Mouse (Mus musculus): ENCODE results near the gene Ush2a. TPM values are rescaled to one million over a fixed set of nuclear protein-coding genes. Genes with fewer than 3 reads are reported as not detected.

The Ush2a gene
- total and polyA plus RNA-seq, 2 experiments = under 0.01 TPM

DNA sequence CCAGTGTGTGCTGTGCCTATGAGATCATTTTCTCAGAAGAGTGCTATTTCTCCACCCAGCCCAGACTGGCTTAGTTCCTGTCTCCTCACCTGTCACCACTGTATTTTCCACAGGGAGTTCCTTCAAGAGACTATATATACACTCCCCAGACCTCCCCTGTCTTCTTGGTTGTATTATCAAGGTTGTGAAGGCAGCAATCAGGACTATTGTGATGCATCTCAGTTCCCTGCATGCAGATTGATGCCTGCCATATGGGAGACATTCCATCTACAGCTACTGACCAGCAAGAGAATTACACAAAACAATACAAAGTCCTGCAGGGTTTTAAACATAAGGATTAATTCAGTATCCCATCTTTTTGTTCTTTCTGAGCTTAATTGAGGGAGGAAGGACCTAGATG is 377.8 kb downstream of the Ush2a start:
- H3K79me2 ChIP-seq (ENCODE audit: control insufficient read depth, insufficient read depth, low read length) = no peaks in the 10 kb centered on the region
- DNase-seq (ENCODE audit: extremely low read depth, low read depth, low spot score) = no peak
- no peaks in the 10 kb centered on the region for H3K4me1 ChIP-seq (ENCODE audit: control insufficient read depth, insufficient read depth, low read length)
- no peak overlapping the region for H3K4me3 ChIP-seq (ENCODE audit: insufficient read depth, low read depth, low read length)
- no peak overlapping the region for H3K27ac ChIP-seq (replicated peaks; ENCODE audit: insufficient read depth, low read depth, low read length)
- no peaks in the 10 kb centered on the region for H3K27me3 ChIP-seq (ENCODE audit: control insufficient read depth, insufficient read depth, low read length)
- no peaks in the 10 kb centered on the region for H3K36me3 ChIP-seq (ENCODE audit: control insufficient read depth, insufficient read depth, low read length)
- H3K9ac ChIP-seq (ENCODE audit: low read depth, low read length) = no peak overlapping the region
- no peak for TF ChIP-seq CTCF (IDR thresholded peaks at IDR 0.05; ENCODE audit: low read depth, low read length)
- no peak for TF ChIP-seq POLR2A (IDR thresholded peaks at IDR 0.05; ENCODE audit: extremely low read depth, insufficient read depth, low read length)

DNA sequence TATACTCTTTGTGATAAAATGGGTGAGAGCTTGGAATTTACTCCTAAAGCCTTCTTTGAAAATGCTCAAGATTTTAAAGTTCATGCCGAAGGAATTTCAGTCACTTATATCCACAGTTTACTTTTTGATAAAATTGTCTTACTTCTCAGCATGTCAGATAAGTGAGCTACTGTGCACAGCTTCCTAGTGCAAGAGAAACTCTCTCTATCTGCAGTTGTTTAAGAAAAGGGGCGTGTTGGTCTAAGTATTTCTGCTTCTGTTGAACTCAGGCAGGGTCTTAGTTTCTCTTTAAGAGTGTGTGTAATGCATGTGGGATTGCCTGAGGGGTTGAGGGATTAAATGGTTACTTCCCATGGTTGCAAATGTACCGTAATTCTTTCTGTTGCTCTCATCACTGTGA is 381.3 kb downstream of the Ush2a start:
- Histone ChIP-seq H3K9ac (ENCODE audit: low read depth, low read length) (no peak overlapping the region), H3K4me3 (ENCODE audit: insufficient read depth, low read depth, low read length) (no peak overlapping the region), H3K4me1 (ENCODE audit: control insufficient read depth, insufficient read depth, low read length) (no peaks in the 10 kb centered on the region), H3K27ac (replicated peaks; ENCODE audit: insufficient read depth, low read depth, low read length) (no peak overlapping the region), H3K36me3 (ENCODE audit: control insufficient read depth, insufficient read depth, low read length) (no peaks in the 10 kb centered on the region), H3K79me2 (ENCODE audit: control insufficient read depth, insufficient read depth, low read length) (no peaks in the 10 kb centered on the region), H3K27me3 (ENCODE audit: control insufficient read depth, insufficient read depth, low read length) (no peaks in the 10 kb centered on the region)
- no peak for TF ChIP-seq POLR2A (IDR thresholded peaks at IDR 0.05; ENCODE audit: extremely low read depth, insufficient read depth, low read length)
- no peak for TF ChIP-seq CTCF (IDR thresholded peaks at IDR 0.05; ENCODE audit: low read depth, low read length)
- 81% methylated on average over 3 of the region's 3 CpGs for WGBS
- no peak for DNase-seq (ENCODE audit: extremely low read depth, low read depth, low spot score)

DNA sequence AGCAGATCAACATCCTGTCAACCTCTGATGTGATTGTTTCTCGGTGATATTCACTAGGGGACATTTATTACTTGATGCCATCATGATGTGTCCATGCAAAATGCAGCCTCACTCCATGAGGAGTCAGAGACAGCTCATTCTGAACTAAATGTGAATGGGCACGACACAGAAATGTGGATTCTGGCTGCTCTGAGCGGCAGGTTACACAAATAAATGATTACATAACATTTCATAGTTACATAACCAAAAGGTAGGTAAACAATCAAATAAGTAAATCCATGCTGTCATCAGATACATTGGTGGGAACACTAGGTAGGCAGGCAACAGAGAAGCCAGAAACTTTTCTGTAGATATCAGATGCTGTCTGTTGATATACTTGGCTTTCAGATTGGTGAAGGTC is 391.2 kb downstream of the Ush2a start:
- H3K4me1 ChIP-seq (ENCODE audit: control insufficient read depth, insufficient read depth, low read length) = peaks cover 3% of the 10 kb centered on the region; the same call in 1 of the 2 replicates
- DNase-seq (ENCODE audit: extremely low read depth, low read depth, low spot score) = peak; percentile 82
- TF ChIP-seq CTCF (IDR thresholded peaks at IDR 0.05; ENCODE audit: low read depth, low read length) (no peak), POLR2A (IDR thresholded peaks at IDR 0.05; ENCODE audit: extremely low read depth, insufficient read depth, low read length) (no peak)
- H3K9ac ChIP-seq (ENCODE audit: low read depth, low read length) = no peak overlapping the region
- H3K36me3 ChIP-seq (ENCODE audit: control insufficient read depth, insufficient read depth, low read length) = no peaks in the 10 kb centered on the region
- H3K79me2 ChIP-seq (ENCODE audit: control insufficient read depth, insufficient read depth, low read length) = no peaks in the 10 kb centered on the region
- H3K27ac ChIP-seq (replicated peaks; ENCODE audit: insufficient read depth, low read depth, low read length) = no peak overlapping the region
- 31% methylated on average over 3 of the region's 3 CpGs for WGBS
- H3K4me3 ChIP-seq (ENCODE audit: insufficient read depth, low read depth, low read length) = no peak overlapping the region
- no peaks in the 10 kb centered on the region for H3K27me3 ChIP-seq (ENCODE audit: control insufficient read depth, insufficient read depth, low read length)

DNA sequence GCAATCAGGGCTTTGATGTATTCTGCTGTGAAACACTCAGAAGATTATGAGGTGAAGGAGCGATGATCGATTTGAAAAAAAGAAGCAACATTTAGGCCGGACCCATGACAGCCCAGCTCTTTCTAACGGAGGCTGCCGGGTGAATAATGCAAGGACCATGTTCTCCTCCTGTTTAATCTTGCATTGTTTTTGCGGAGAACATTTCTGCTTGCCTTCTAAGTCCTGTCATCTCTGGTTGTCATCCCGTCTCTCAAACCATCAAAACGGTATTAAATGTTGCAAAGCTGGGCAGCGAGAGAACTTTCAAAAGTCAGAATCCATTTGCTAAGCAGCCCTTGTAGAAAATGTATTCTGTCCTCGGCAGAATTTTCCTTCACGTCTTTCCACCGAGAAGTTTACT is 394.3 kb downstream of the Ush2a start:
- Histone ChIP-seq H3K36me3 (ENCODE audit: control insufficient read depth, insufficient read depth, low read length) (no peaks in the 10 kb centered on the region), H3K27me3 (ENCODE audit: control insufficient read depth, insufficient read depth, low read length) (no peaks in the 10 kb centered on the region), H3K79me2 (ENCODE audit: control insufficient read depth, insufficient read depth, low read length) (no peaks in the 10 kb centered on the region), H3K4me3 (ENCODE audit: insufficient read depth, low read depth, low read length) (no peak overlapping the region), H3K4me1 (ENCODE audit: control insufficient read depth, insufficient read depth, low read length) (peaks cover 3% of the 10 kb centered on the region; the same call in 1 of the 2 replicates), H3K27ac (replicated peaks; ENCODE audit: insufficient read depth, low read depth, low read length) (no peak overlapping the region), H3K9ac (ENCODE audit: low read depth, low read length) (no peak overlapping the region)
- 93% methylated on average over 12 of the region's 12 CpGs for WGBS
- no peak for DNase-seq (ENCODE audit: extremely low read depth, low read depth, low spot score)
- TF ChIP-seq POLR2A (IDR thresholded peaks at IDR 0.05; ENCODE audit: extremely low read depth, insufficient read depth, low read length) = no peak
- TF ChIP-seq CTCF (IDR thresholded peaks at IDR 0.05; ENCODE audit: low read depth, low read length) = no peak

DNA sequence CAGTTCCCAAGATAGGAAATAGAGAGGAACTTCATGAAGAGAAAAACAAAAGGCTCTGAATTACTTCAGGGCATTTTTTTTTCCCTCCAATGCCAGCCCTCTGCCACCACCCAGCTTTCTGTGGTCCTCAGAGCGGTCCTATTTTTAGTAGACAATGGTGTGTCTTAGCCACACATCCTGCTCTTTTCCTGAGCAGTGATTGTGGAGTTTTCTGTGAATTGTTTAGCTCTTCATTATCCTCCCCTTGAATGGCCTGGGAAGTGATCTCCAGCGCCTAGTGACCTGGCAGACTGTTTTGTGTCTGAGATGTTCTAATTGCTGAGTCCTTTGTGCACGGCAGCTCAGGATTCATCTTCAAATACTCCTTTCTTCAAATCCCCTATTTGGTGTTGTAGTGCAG is 397.3 kb downstream of the Ush2a start:
- 80% methylated on average over 3 of the region's 3 CpGs for WGBS
- Histone ChIP-seq H3K27ac (replicated peaks; ENCODE audit: insufficient read depth, low read depth, low read length) (no peak overlapping the region), H3K4me1 (ENCODE audit: control insufficient read depth, insufficient read depth, low read length) (no peaks in the 10 kb centered on the region), H3K79me2 (ENCODE audit: control insufficient read depth, insufficient read depth, low read length) (no peaks in the 10 kb centered on the region), H3K4me3 (ENCODE audit: insufficient read depth, low read depth, low read length) (no peak overlapping the region), H3K27me3 (ENCODE audit: control insufficient read depth, insufficient read depth, low read length) (no peaks in the 10 kb centered on the region), H3K9ac (ENCODE audit: low read depth, low read length) (no peak overlapping the region), H3K36me3 (ENCODE audit: control insufficient read depth, insufficient read depth, low read length) (no peaks in the 10 kb centered on the region)
- TF ChIP-seq POLR2A (IDR thresholded peaks at IDR 0.05; ENCODE audit: extremely low read depth, insufficient read depth, low read length) (no peak), CTCF (IDR thresholded peaks at IDR 0.05; ENCODE audit: low read depth, low read length) (no peak)
- no peak for DNase-seq (ENCODE audit: extremely low read depth, low read depth, low spot score)

DNA sequence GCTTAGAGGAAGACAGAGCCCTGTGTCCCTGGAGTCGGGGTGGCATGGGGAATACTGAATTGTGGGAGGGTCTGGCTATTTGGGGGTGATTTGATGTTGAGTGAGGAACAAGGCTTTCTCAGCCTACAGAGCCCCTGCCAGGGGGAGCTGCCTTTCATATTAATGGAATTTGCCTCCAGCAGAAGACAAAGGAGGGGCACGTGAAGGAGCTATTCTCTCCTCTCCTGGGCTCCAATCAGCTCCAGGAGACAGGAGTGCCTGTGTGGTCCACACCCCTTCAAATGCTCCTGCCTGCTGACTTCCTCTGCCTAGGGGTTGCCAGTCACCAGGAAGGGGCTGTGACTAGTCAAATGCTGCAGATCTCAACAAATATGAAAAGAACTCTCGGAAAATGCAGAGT is 398.5 kb downstream of the Ush2a start:
- no peaks in the 10 kb centered on the region for H3K79me2 ChIP-seq (ENCODE audit: control insufficient read depth, insufficient read depth, low read length)
- DNase-seq (ENCODE audit: extremely low read depth, low read depth, low spot score) = no peak
- H3K9ac ChIP-seq (ENCODE audit: low read depth, low read length) = no peak overlapping the region
- H3K4me1 ChIP-seq (ENCODE audit: control insufficient read depth, insufficient read depth, low read length) = no peaks in the 10 kb centered on the region
- no peak for TF ChIP-seq CTCF (IDR thresholded peaks at IDR 0.05; ENCODE audit: low read depth, low read length)
- no peak for TF ChIP-seq POLR2A (IDR thresholded peaks at IDR 0.05; ENCODE audit: extremely low read depth, insufficient read depth, low read length)
- no peaks in the 10 kb centered on the region for H3K27me3 ChIP-seq (ENCODE audit: control insufficient read depth, insufficient read depth, low read length)
- H3K36me3 ChIP-seq (ENCODE audit: control insufficient read depth, insufficient read depth, low read length) = no peaks in the 10 kb centered on the region
- no peak overlapping the region for H3K27ac ChIP-seq (replicated peaks; ENCODE audit: insufficient read depth, low read depth, low read length)
- WGBS = 64% methylated on average over 3 of the region's 3 CpGs
- H3K4me3 ChIP-seq (ENCODE audit: insufficient read depth, low read depth, low read length) = no peak overlapping the region
